Mouse (Mus musculus) ES-E14 (cell line): ENCODE results near the gene Arhgap45. TPM values are rescaled to one million over a fixed set of nuclear protein-coding genes. Genes with fewer than 3 reads are reported as not detected.
A peak's percentile ranks its signal among the peaks of the same experiment; 100 is the strongest.

Experiments
- DNase-seq: peaks from one replicate; pipeline ENCODE4 v3.0.0-alpha.2; 2013; ENCODE audit warnings: low read depth, low spot score
- H3K27ac ChIP-seq: 2 replicates; pipeline ENCODE4 v1.5.1; 2012; ENCODE audit warnings: low read depth, mild to moderate bottlenecking, low read length, moderate library complexity, mixed read lengths; ENCODE audit not compliant: poor library complexity, insufficient read depth, severe bottlenecking
- H3K36me3 ChIP-seq: 2 replicates; pipeline ENCODE4 v1.6.1; 2012; ENCODE audit warnings: mild to moderate bottlenecking, low read length, moderate library complexity, mixed read lengths; ENCODE audit not compliant: control insufficient read depth, poor library complexity, insufficient read depth, severe bottlenecking
- H3K4me1 ChIP-seq, 2 experiments: fragments of 150-350 bp in 1 of 2; sonication (generic) in 1 of 2; 2 replicates each; pipeline ENCODE4 v1.6.1; 2012; ENCODE audit warnings: low read length in 2 of 2, mild to moderate bottlenecking in 1 of 2, mixed read lengths in 1 of 2; ENCODE audit not compliant: control insufficient read depth in 2 of 2, insufficient read depth in 2 of 2, poor library complexity in 1 of 2
- H3K4me3 ChIP-seq, 2 experiments: fragments of 150-350 bp in 1 of 2; sonication (generic) in 1 of 2; 2 replicates each; pipeline ENCODE4 v1.5.1; 2012; ENCODE audit warnings: low read length in 2 of 2, low read depth in 1 of 2, mild to moderate bottlenecking in 1 of 2, mixed read lengths in 1 of 2; ENCODE audit not compliant: insufficient read depth in 1 of 2, poor library complexity in 1 of 2, severe bottlenecking in 1 of 2
- H3K9ac ChIP-seq: 2 replicates; pipeline ENCODE4 v1.6.1; 2012; ENCODE audit warnings: low read depth, mild to moderate bottlenecking, low read length, mixed read lengths; ENCODE audit not compliant: poor library complexity, insufficient read depth, severe bottlenecking
- H3K9me3 ChIP-seq: fragments of 150-350 bp; sonication (generic); 2 replicates; pipeline ENCODE4 v1.6.1; 2012; ENCODE audit warnings: low read depth, mild to moderate bottlenecking, low read length; ENCODE audit not compliant: control insufficient read depth, insufficient read depth
- CHD2 ChIP-seq: IDR thresholded peaks from 2 replicates; pipeline ENCODE4 v1.6.1; 2014; ENCODE audit warnings: mild to moderate bottlenecking, low read depth, low read length, inconsistent platforms
- HCFC1 ChIP-seq: IDR thresholded peaks from 2 replicates; pipeline ENCODE4 v1.6.1; 2012; ENCODE audit warnings: low read length, inconsistent platforms, borderline replicate concordance; ENCODE audit not compliant: insufficient read depth
- MAFK ChIP-seq: IDR thresholded peaks from 2 replicates; pipeline ENCODE4 v1.6.1; 2014; ENCODE audit warnings: mild to moderate bottlenecking, low read depth, low read length, inconsistent platforms; ENCODE audit not compliant: insufficient read depth
- ZC3H11A ChIP-seq: IDR thresholded peaks from 2 replicates; pipeline ENCODE4 v1.6.1; 2012; ENCODE audit warnings: low read depth, mild to moderate bottlenecking, inconsistent platforms, low read length, borderline replicate concordance
- ZNF384 ChIP-seq: IDR thresholded peaks from 2 replicates; pipeline ENCODE4 v1.6.1; 2012; ENCODE audit warnings: low read depth, low read length, inconsistent platforms
- in situ Hi-C, 2 experiments: fragments of 600-800 bp; cut with MboI; formaldehyde crosslinking; loops; one replicate each; pipeline ENCODE4 v1.15.1; 2025; ENCODE audit warnings: low sequenced_read_pairs in 2 of 2, inconsistent platforms in 1 of 2; ENCODE audit not compliant: unreplicated experiment in 2 of 2
- total RNA-seq: library from RNA; depleted of rRNA; stranded (reverse); fragments of 300-350 nt; gene quantifications from 2 replicates; pipeline ENCODE4 v1.2.3, GENCODE M21; 2012

The Arhgap45 gene
- total RNA-seq, 1 experiment, result 17.0 TPM

- peaks cover 49% of the 10 kb centered on the region; the same call in 1 of the 2 replicates for H3K36me3 ChIP-seq
- no peak for TF ChIP-seq HCFC1
- peaks cover 0 to 4% of the 10 kb centered on the region in 2 experiments; a peak in 1 of 4 replicates for H3K4me1 ChIP-seq
- no peaks in the 10 kb centered on the region for H3K9me3 ChIP-seq
- DNase-seq, result no peak
- H3K9ac ChIP-seq, result no peak overlapping the region
- H3K27ac ChIP-seq, result no peak overlapping the region
- in situ Hi-C loops, result no loop called here
- H3K4me3 ChIP-seq, result no peak overlapping the region
Measured at GRCm38 (mm10) chr10:80063877-80064650, 47.6 kb downstream of the Arhgap45 start.

- Histone ChIP-seq H3K9ac (no peak overlapping the region), H3K36me3 (peaks cover 28% of the 10 kb centered on the region; the same call in 1 of the 2 replicates), H3K27ac (no peak overlapping the region), H3K4me1 (peaks cover 2 to 11% of the 10 kb centered on the region in 2 experiments; a peak in 2 of 4 replicates), H3K9me3 (no peaks in the 10 kb centered on the region), H3K4me3 (no peak overlapping the region)
- no peak for TF ChIP-seq ZNF384
- TF ChIP-seq CHD2, result no peak
- TF ChIP-seq ZC3H11A, result no peak
- TF ChIP-seq MAFK, result no peak
- TF ChIP-seq HCFC1, result no peak
- DNase-seq, result no peak
- in situ Hi-C loops, result no loop called here
Measured at GRCm38 (mm10) chr10:80069251-80069650, 52.8 kb downstream of the Arhgap45 start.

GRCm38 (mm10) chr10:80069948-80070450, 53.5 kb downstream of the Arhgap45 start:
- Histone ChIP-seq H3K36me3 (peaks cover 26% of the 10 kb centered on the region; the same call in 1 of the 2 replicates), H3K4me1 (peaks cover 6 to 14% of the 10 kb centered on the region in 2 experiments; a peak in 2 of 4 replicates), H3K9me3 (no peaks in the 10 kb centered on the region), H3K27ac (no peak overlapping the region), H3K9ac (no peak overlapping the region), H3K4me3 (no peak overlapping the region)
- no peak for DNase-seq
- TF ChIP-seq CHD2, result no peak
- TF ChIP-seq ZC3H11A, result no peak
- TF ChIP-seq ZNF384, result no peak
- TF ChIP-seq MAFK, result no peak
- TF ChIP-seq HCFC1, result no peak
- in situ Hi-C loops, result no loop called here

- Histone ChIP-seq H3K36me3 (peaks cover 22% of the 10 kb centered on the region; the same call in 1 of the 2 replicates), H3K4me1 (peaks cover 6 to 22% of the 10 kb centered on the region in 2 experiments; a peak in 3 of 4 replicates), H3K9ac (no peak overlapping the region), H3K4me3 (no peak overlapping the region), H3K27ac (no peak overlapping the region), H3K9me3 (no peaks in the 10 kb centered on the region)
- no peak for DNase-seq
- TF ChIP-seq HCFC1, result no peak
- no peak for TF ChIP-seq CHD2
- 0 out of 2 replicates have a peak, but pooled peaks have one; percentile 19 for TF ChIP-seq ZNF384
- TF ChIP-seq MAFK, result 0 out of 2 replicates have a peak, but pooled peaks have one; percentile 40
- no peak for TF ChIP-seq ZC3H11A
- in situ Hi-C loops, result no loop called here
Measured at GRCm38 (mm10) chr10:80070837-80071515, 54.5 kb downstream of the Arhgap45 start.
